Mouse (Mus musculus): ENCODE data around the gene Larp1b.

DNA sequence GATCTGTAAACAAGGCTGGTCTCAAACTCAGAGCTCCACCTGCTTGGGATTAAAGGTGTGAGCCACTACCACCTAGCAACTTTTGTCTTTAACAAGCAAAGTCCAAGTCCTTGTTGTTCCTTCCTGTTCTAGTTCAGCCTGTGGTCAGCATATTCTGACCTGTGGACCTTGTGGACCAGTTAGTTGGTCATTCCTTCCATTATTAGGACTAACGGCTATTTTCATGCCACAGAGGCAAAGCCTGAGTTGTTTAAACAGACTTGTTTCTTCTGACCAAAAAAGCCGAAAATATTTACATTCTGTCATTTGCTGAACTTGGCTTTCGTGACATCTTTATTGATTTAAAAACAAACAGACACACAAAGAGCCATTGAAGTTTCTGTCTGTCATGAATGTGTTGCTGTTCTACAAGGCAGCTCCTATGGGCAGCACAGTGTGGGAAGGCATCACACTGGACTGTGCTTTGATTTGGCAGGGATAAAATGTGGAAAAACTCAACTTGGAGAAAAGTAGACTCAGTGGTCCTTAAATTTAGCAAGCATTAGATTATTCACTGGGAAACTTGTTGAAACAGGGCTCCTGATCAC lies 68.5 kb downstream of the Larp1b start:
- no peak for TF ChIP-seq EP300 (IDR thresholded peaks at IDR 0.05; ENCODE audit: low read depth)
- TF ChIP-seq CTCF (IDR thresholded peaks at IDR 0.05; ENCODE audit: low read depth) = no peak

Data from heart, postnatal 0 days (tissue).